Mouse (Mus musculus): ENCODE data around the gene Gm1043.

DNA sequence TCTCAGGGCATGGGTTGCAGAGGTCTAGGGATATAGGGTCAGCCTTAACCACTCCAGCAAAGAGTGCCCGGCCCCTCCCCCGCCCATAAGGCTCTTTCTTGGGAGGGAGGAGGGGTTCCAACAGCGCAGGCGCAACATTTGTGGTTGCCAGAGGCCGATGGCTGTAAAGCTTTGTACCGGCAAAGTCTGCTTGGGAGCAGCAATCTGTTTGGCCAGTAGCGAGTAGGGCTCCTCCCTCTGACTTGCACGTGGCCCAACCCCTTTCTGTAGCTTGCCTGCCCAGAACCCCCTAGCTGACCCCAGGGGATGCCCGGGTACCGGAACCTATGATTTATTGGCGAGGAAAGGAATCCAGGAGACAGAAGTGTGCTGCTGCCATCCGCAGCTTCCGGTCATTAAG lies 159.0 kb downstream of the Gm1043 start:
- no peak for TF ChIP-seq POLR2A (IDR thresholded peaks at IDR 0.05; ENCODE audit: low read depth, low read length)
- TF ChIP-seq CTCF (IDR thresholded peaks at IDR 0.05; ENCODE audit: extremely low read depth, insufficient read depth, insufficient read length, insufficient replicate concordance): no peak
